Mouse (Mus musculus): ENCODE measurements around the gene Ppm1l. TPM values are rescaled to one million over a fixed set of nuclear protein-coding genes. Genes with fewer than 3 reads are reported as not detected.

Ppm1l gene
- polyA plus RNA-seq, 1 experiment from 2014 or later = 23.8 TPM

- 78% methylated on average over 2 of the region's 2 CpGs for WGBS
- Histone ChIP-seq H3K27me3 (no peaks in the 10 kb centered on the region), H3K4me1 (no peaks in the 10 kb centered on the region), H3K27ac (replicated peaks) (no peak overlapping the region), H3K9ac (replicated peaks) (no peak overlapping the region), H3K36me3 (no peaks in the 10 kb centered on the region), H3K9me3 (no peaks in the 10 kb centered on the region), H3K4me2 (replicated peaks) (no peak overlapping the region), H3K4me3 (no peak overlapping the region)
- ATAC-seq (ENCODE audit: low FRiP score, low read depth) = no peak
These were observed 169.1 kb downstream of the Ppm1l start for GRCm38 (mm10) chr3:69485756-69486155.

GRCm38 (mm10) chr3:69487471-69487870 is 170.8 kb downstream of the Ppm1l start:
- no peak for ATAC-seq (ENCODE audit: low FRiP score, low read depth)
- Histone ChIP-seq H3K27ac (replicated peaks) (no peak overlapping the region), H3K9ac (replicated peaks) (no peak overlapping the region), H3K27me3 (no peaks in the 10 kb centered on the region), H3K4me1 (no peaks in the 10 kb centered on the region), H3K4me2 (replicated peaks) (no peak overlapping the region), H3K9me3 (no peaks in the 10 kb centered on the region), H3K4me3 (no peak overlapping the region), H3K36me3 (no peaks in the 10 kb centered on the region)
- WGBS = 88% methylated on average over 6 of the region's 6 CpGs

- no peak overlapping the region for H3K27ac ChIP-seq (replicated peaks)
- H3K4me1 ChIP-seq = no peaks in the 10 kb centered on the region
- H3K4me2 ChIP-seq (replicated peaks) = no peak overlapping the region
- no peak for ATAC-seq (ENCODE audit: low FRiP score, low read depth)
- WGBS = 91% methylated on average over 3 of the region's 3 CpGs
- no peaks in the 10 kb centered on the region for H3K36me3 ChIP-seq
- H3K9ac ChIP-seq (replicated peaks) = no peak overlapping the region
- no peak overlapping the region for H3K4me3 ChIP-seq
- no peaks in the 10 kb centered on the region for H3K27me3 ChIP-seq
- H3K9me3 ChIP-seq = no peaks in the 10 kb centered on the region
These were observed 173.0 kb downstream of the Ppm1l start for GRCm38 (mm10) chr3:69489669-69490068.

GRCm38 (mm10) chr3:69490981-69491681 is 174.5 kb downstream of the Ppm1l start:
- ATAC-seq (ENCODE audit: low FRiP score, low read depth) = no peak
- Histone ChIP-seq H3K27ac (replicated peaks) (no peak overlapping the region), H3K36me3 (no peaks in the 10 kb centered on the region), H3K4me1 (no peaks in the 10 kb centered on the region), H3K4me2 (replicated peaks) (no peak overlapping the region), H3K9me3 (no peaks in the 10 kb centered on the region), H3K9ac (replicated peaks) (no peak overlapping the region), H3K4me3 (no peak overlapping the region), H3K27me3 (no peaks in the 10 kb centered on the region)
- WGBS = 89% methylated on average over 6 of the region's 6 CpGs

GRCm38 (mm10) chr3:69494233-69495010 is 177.8 kb downstream of the Ppm1l start:
- Histone ChIP-seq H3K36me3 (no peaks in the 10 kb centered on the region), H3K4me1 (no peaks in the 10 kb centered on the region), H3K4me3 (no peak overlapping the region), H3K9me3 (no peaks in the 10 kb centered on the region), H3K27ac (replicated peaks) (no peak overlapping the region), H3K9ac (replicated peaks) (no peak overlapping the region), H3K4me2 (replicated peaks) (no peak overlapping the region), H3K27me3 (no peaks in the 10 kb centered on the region)
- 66% methylated on average over 4 of the region's 4 CpGs for WGBS
- ATAC-seq (ENCODE audit: low FRiP score, low read depth) = no peak

GRCm38 (mm10) chr3:69497178-69497577 is 180.5 kb downstream of the Ppm1l start:
- H3K9ac ChIP-seq (replicated peaks) = no peak overlapping the region
- H3K27me3 ChIP-seq = no peaks in the 10 kb centered on the region
- H3K4me1 ChIP-seq = peaks cover 5% of the 10 kb centered on the region; the same call in 1 of the 2 replicates
- no peak overlapping the region for H3K27ac ChIP-seq (replicated peaks)
- ATAC-seq (ENCODE audit: low FRiP score, low read depth) = no peak
- WGBS = 89% methylated on average over 3 of the region's 3 CpGs
- no peak overlapping the region for H3K4me2 ChIP-seq (replicated peaks)
- H3K9me3 ChIP-seq = no peaks in the 10 kb centered on the region
- H3K4me3 ChIP-seq = no peak overlapping the region
- H3K36me3 ChIP-seq = no peaks in the 10 kb centered on the region

- no peaks in the 10 kb centered on the region for H3K36me3 ChIP-seq
- H3K27me3 ChIP-seq = no peaks in the 10 kb centered on the region
- H3K4me3 ChIP-seq = no peak overlapping the region
- H3K9me3 ChIP-seq = no peaks in the 10 kb centered on the region
- 20% methylated on average over 6 of the region's 6 CpGs for WGBS
- H3K27ac ChIP-seq (replicated peaks) = 0 out of 2 replicates have a peak overlapping the region, but pooled peaks have one; percentile 4
- H3K4me2 ChIP-seq (replicated peaks) = no peak overlapping the region
- H3K9ac ChIP-seq (replicated peaks) = no peak overlapping the region
- peaks cover 5% of the 10 kb centered on the region for H3K4me1 ChIP-seq
- ATAC-seq (ENCODE audit: low FRiP score, low read depth) = peak; percentile 64; the same call in 1 of the 2 replicates
These were observed 185.3 kb downstream of the Ppm1l start for GRCm38 (mm10) chr3:69502009-69502408.

GRCm38 (mm10) chr3:69502527-69502926 is 185.9 kb downstream of the Ppm1l start:
- no peak for ATAC-seq (ENCODE audit: low FRiP score, low read depth)
- H3K4me1 ChIP-seq = peaks cover 5% of the 10 kb centered on the region
- H3K9me3 ChIP-seq = no peaks in the 10 kb centered on the region
- no peak overlapping the region for H3K4me3 ChIP-seq
- H3K36me3 ChIP-seq = no peaks in the 10 kb centered on the region
- H3K4me2 ChIP-seq (replicated peaks) = no peak overlapping the region
- WGBS = 51% methylated on average over 4 of the region's 4 CpGs
- H3K9ac ChIP-seq (replicated peaks) = no peak overlapping the region
- no peaks in the 10 kb centered on the region for H3K27me3 ChIP-seq
- no peak overlapping the region for H3K27ac ChIP-seq (replicated peaks)

GRCm38 (mm10) chr3:69505090-69505489 is 188.4 kb downstream of the Ppm1l start:
- H3K9ac ChIP-seq (replicated peaks) = no peak overlapping the region
- no peak overlapping the region for H3K27ac ChIP-seq (replicated peaks)
- no peak overlapping the region for H3K4me2 ChIP-seq (replicated peaks)
- H3K4me1 ChIP-seq = peaks cover 5% of the 10 kb centered on the region
- H3K36me3 ChIP-seq = no peaks in the 10 kb centered on the region
- H3K4me3 ChIP-seq = no peak overlapping the region
- WGBS = 89% methylated on average over 7 of the region's 7 CpGs
- no peaks in the 10 kb centered on the region for H3K9me3 ChIP-seq
- H3K27me3 ChIP-seq = no peaks in the 10 kb centered on the region
- ATAC-seq (ENCODE audit: low FRiP score, low read depth) = no peak

- no peak overlapping the region for H3K9ac ChIP-seq (replicated peaks)
- H3K4me2 ChIP-seq (replicated peaks) = no peak overlapping the region
- no peaks in the 10 kb centered on the region for H3K9me3 ChIP-seq
- no peak for ATAC-seq (ENCODE audit: low FRiP score, low read depth)
- H3K27me3 ChIP-seq = no peaks in the 10 kb centered on the region
- no peak overlapping the region for H3K4me3 ChIP-seq
- peaks cover 5% of the 10 kb centered on the region for H3K4me1 ChIP-seq
- H3K27ac ChIP-seq (replicated peaks) = no peak overlapping the region
- no peaks in the 10 kb centered on the region for H3K36me3 ChIP-seq
- WGBS = 75% methylated on average over 4 of the region's 4 CpGs
These were observed 189.7 kb downstream of the Ppm1l start for GRCm38 (mm10) chr3:69506352-69506751.

- no peak overlapping the region for H3K4me3 ChIP-seq
- H3K36me3 ChIP-seq = no peaks in the 10 kb centered on the region
- ATAC-seq (ENCODE audit: low FRiP score, low read depth) = no peak
- 88% methylated on average over 3 of the region's 3 CpGs for whole genome bisulfite sequencing
- H3K4me1 ChIP-seq = no peaks in the 10 kb centered on the region; the same call in 1 of the 2 replicates
- no peak overlapping the region for H3K27ac ChIP-seq (replicated peaks)
- H3K4me2 ChIP-seq (replicated peaks) = no peak overlapping the region
- no peak overlapping the region for H3K9ac ChIP-seq (replicated peaks)
- H3K9me3 ChIP-seq = no peaks in the 10 kb centered on the region
- no peaks in the 10 kb centered on the region for H3K27me3 ChIP-seq
These were observed 192.8 kb downstream of the Ppm1l start for GRCm38 (mm10) chr3:69509411-69509952.

- no peak overlapping the region for H3K4me3 ChIP-seq
- no peak overlapping the region for H3K9ac ChIP-seq (replicated peaks)
- H3K9me3 ChIP-seq = no peaks in the 10 kb centered on the region
- no peaks in the 10 kb centered on the region for H3K27me3 ChIP-seq
- no peaks in the 10 kb centered on the region for H3K36me3 ChIP-seq
- H3K27ac ChIP-seq (replicated peaks) = no peak overlapping the region
- H3K4me1 ChIP-seq = no peaks in the 10 kb centered on the region
- 71% methylated on average over 7 of the region's 7 CpGs for WGBS
- H3K4me2 ChIP-seq (replicated peaks) = no peak overlapping the region
- ATAC-seq (ENCODE audit: low FRiP score, low read depth) = no peak
These were observed 195.2 kb downstream of the Ppm1l start for GRCm38 (mm10) chr3:69511881-69512280.
